Mouse (Mus musculus): ENCODE measurements around the gene Fgf6.

DNA sequence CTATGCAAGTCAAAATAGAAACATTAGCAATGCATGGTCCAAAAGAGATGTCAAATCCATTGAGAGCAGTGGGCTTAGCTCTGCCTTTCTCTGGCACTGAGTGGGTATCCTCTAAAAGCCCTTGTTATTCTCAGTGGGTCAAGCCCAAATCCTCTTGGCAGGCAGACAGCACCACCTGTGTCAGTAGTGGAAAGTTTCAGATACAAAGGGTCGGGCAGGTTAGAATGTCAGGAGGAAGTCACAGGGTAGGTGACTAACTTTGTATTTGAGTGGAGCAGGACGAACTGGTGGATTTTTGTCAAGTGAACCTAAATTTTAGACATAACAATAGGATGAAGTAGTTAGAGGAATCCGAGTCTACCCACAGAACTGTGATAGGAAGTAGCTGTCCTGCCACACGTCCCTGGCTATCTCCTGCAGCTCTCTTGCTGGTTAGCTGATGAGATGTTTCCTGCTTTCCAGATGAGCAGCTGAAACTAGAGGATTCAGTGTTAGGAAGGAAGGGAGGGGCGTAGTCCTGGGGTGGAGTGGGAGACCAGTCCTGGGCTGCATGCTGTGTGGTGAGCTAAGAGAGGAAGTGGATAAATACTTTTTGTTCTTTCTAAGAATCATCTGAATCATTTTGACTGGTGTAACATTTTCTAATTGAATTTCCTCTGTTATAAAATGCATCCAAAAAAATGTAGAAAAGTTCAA, 33.7 kb upstream of the Fgf6 start:
- TF ChIP-seq CTCF (IDR thresholded peaks at IDR 0.05; ENCODE audit: borderline replicate concordance, extremely low read depth, insufficient read depth, insufficient read length) (no peak), POLR2A (IDR thresholded peaks at IDR 0.05; ENCODE audit: borderline replicate concordance, extremely low read depth, insufficient read depth, insufficient read length, poor library complexity, severe bottlenecking) (no peak)
